Mouse (Mus musculus): ENCODE results near the gene Nbea. TPM values are rescaled to one million over a fixed set of nuclear protein-coding genes. Genes with fewer than 3 reads are reported as not detected.

Gene Nbea
- polyA plus RNA-seq, 1 experiment from 2014 or later = 6.4 TPM

- Histone ChIP-seq H3K9ac (replicated peaks; ENCODE audit: low read length) (no peak overlapping the region), H3K4me1 (ENCODE audit: insufficient read depth, low read length) (no peaks in the 10 kb centered on the region), H3K27me3 (ENCODE audit: insufficient read depth, low read length) (no peaks in the 10 kb centered on the region), H3K4me3 (ENCODE audit: low read length) (no peak overlapping the region), H3K36me3 (ENCODE audit: insufficient read depth, low read length) (no peaks in the 10 kb centered on the region), H3K27ac (ENCODE audit: low read length) (no peak overlapping the region), H3K4me2 (replicated peaks; ENCODE audit: low read depth, low read length) (no peak overlapping the region), H3K9me3 (ENCODE audit: low read length) (no peaks in the 10 kb centered on the region)
- ATAC-seq (ENCODE audit: low FRiP score, low TSS enrichment) = no peak
- 66% methylated on average over 11 of the region's 11 CpGs for WGBS
Measured at GRCm38 (mm10) chr3:55750445-55751065, 432.9 kb downstream of the Nbea start.

GRCm38 (mm10) chr3:55743885-55744284, 439.6 kb downstream of the Nbea start:
- H3K4me2 ChIP-seq (replicated peaks; ENCODE audit: low read depth, low read length) = no peak overlapping the region
- no peak overlapping the region for H3K9ac ChIP-seq (replicated peaks; ENCODE audit: low read length)
- H3K4me1 ChIP-seq (ENCODE audit: insufficient read depth, low read length) = no peaks in the 10 kb centered on the region
- 81% methylated on average over 5 of the region's 5 CpGs for WGBS
- H3K36me3 ChIP-seq (ENCODE audit: insufficient read depth, low read length) = no peaks in the 10 kb centered on the region
- H3K4me3 ChIP-seq (ENCODE audit: low read length) = no peak overlapping the region
- H3K9me3 ChIP-seq (ENCODE audit: low read length) = no peaks in the 10 kb centered on the region
- no peaks in the 10 kb centered on the region for H3K27me3 ChIP-seq (ENCODE audit: insufficient read depth, low read length)
- no peak for ATAC-seq (ENCODE audit: low FRiP score, low TSS enrichment)
- H3K27ac ChIP-seq (ENCODE audit: low read length) = no peak overlapping the region

GRCm38 (mm10) chr3:55742654-55743053, 440.8 kb downstream of the Nbea start:
- Histone ChIP-seq H3K36me3 (ENCODE audit: insufficient read depth, low read length) (no peaks in the 10 kb centered on the region), H3K9me3 (ENCODE audit: low read length) (no peaks in the 10 kb centered on the region), H3K4me1 (ENCODE audit: insufficient read depth, low read length) (no peaks in the 10 kb centered on the region), H3K4me2 (replicated peaks; ENCODE audit: low read depth, low read length) (no peak overlapping the region), H3K9ac (replicated peaks; ENCODE audit: low read length) (no peak overlapping the region), H3K27ac (ENCODE audit: low read length) (no peak overlapping the region), H3K27me3 (ENCODE audit: insufficient read depth, low read length) (no peaks in the 10 kb centered on the region), H3K4me3 (ENCODE audit: low read length) (no peak overlapping the region)
- WGBS = 77% methylated on average over 4 of the region's 4 CpGs
- no peak for ATAC-seq (ENCODE audit: low FRiP score, low TSS enrichment)

GRCm38 (mm10) chr3:55742218-55742617, 441.3 kb downstream of the Nbea start:
- no peaks in the 10 kb centered on the region for H3K36me3 ChIP-seq (ENCODE audit: insufficient read depth, low read length)
- ATAC-seq (ENCODE audit: low FRiP score, low TSS enrichment) = no peak
- no peak overlapping the region for H3K4me3 ChIP-seq (ENCODE audit: low read length)
- no peaks in the 10 kb centered on the region for H3K27me3 ChIP-seq (ENCODE audit: insufficient read depth, low read length)
- no peaks in the 10 kb centered on the region for H3K9me3 ChIP-seq (ENCODE audit: low read length)
- H3K27ac ChIP-seq (ENCODE audit: low read length) = no peak overlapping the region
- WGBS = 85% methylated on average over 5 of the region's 5 CpGs
- no peaks in the 10 kb centered on the region for H3K4me1 ChIP-seq (ENCODE audit: insufficient read depth, low read length)
- no peak overlapping the region for H3K4me2 ChIP-seq (replicated peaks; ENCODE audit: low read depth, low read length)
- H3K9ac ChIP-seq (replicated peaks; ENCODE audit: low read length) = no peak overlapping the region

GRCm38 (mm10) chr3:55741428-55741827, 442.1 kb downstream of the Nbea start:
- no peak for ATAC-seq (ENCODE audit: low FRiP score, low TSS enrichment)
- no peak overlapping the region for H3K4me2 ChIP-seq (replicated peaks; ENCODE audit: low read depth, low read length)
- WGBS = 72% methylated on average over 6 of the region's 6 CpGs
- H3K27ac ChIP-seq (ENCODE audit: low read length) = no peak overlapping the region
- no peak overlapping the region for H3K4me3 ChIP-seq (ENCODE audit: low read length)
- no peaks in the 10 kb centered on the region for H3K27me3 ChIP-seq (ENCODE audit: insufficient read depth, low read length)
- no peak overlapping the region for H3K9ac ChIP-seq (replicated peaks; ENCODE audit: low read length)
- H3K4me1 ChIP-seq (ENCODE audit: insufficient read depth, low read length) = no peaks in the 10 kb centered on the region
- no peaks in the 10 kb centered on the region for H3K36me3 ChIP-seq (ENCODE audit: insufficient read depth, low read length)
- H3K9me3 ChIP-seq (ENCODE audit: low read length) = no peaks in the 10 kb centered on the region

GRCm38 (mm10) chr3:55733665-55734064, 449.8 kb downstream of the Nbea start:
- Histone ChIP-seq H3K27me3 (ENCODE audit: insufficient read depth, low read length) (no peaks in the 10 kb centered on the region), H3K4me2 (replicated peaks; ENCODE audit: low read depth, low read length) (no peak overlapping the region), H3K4me1 (ENCODE audit: insufficient read depth, low read length) (no peaks in the 10 kb centered on the region), H3K27ac (ENCODE audit: low read length) (no peak overlapping the region), H3K9ac (replicated peaks; ENCODE audit: low read length) (no peak overlapping the region), H3K9me3 (ENCODE audit: low read length) (no peaks in the 10 kb centered on the region), H3K4me3 (ENCODE audit: low read length) (no peak overlapping the region), H3K36me3 (ENCODE audit: insufficient read depth, low read length) (no peaks in the 10 kb centered on the region)
- WGBS = 69% methylated on average over 6 of the region's 6 CpGs
- no peak for ATAC-seq (ENCODE audit: low FRiP score, low TSS enrichment)

- H3K9me3 ChIP-seq (ENCODE audit: low read length) = no peaks in the 10 kb centered on the region
- WGBS = 60% methylated on average over 5 of the region's 5 CpGs
- no peaks in the 10 kb centered on the region for H3K27me3 ChIP-seq (ENCODE audit: insufficient read depth, low read length)
- H3K4me3 ChIP-seq (ENCODE audit: low read length) = no peak overlapping the region
- H3K9ac ChIP-seq (replicated peaks; ENCODE audit: low read length) = no peak overlapping the region
- no peak overlapping the region for H3K27ac ChIP-seq (ENCODE audit: low read length)
- no peaks in the 10 kb centered on the region for H3K36me3 ChIP-seq (ENCODE audit: insufficient read depth, low read length)
- H3K4me2 ChIP-seq (replicated peaks; ENCODE audit: low read depth, low read length) = no peak overlapping the region
- ATAC-seq (ENCODE audit: low FRiP score, low TSS enrichment) = no peak
- no peaks in the 10 kb centered on the region for H3K4me1 ChIP-seq (ENCODE audit: insufficient read depth, low read length)
Measured at GRCm38 (mm10) chr3:55730549-55730948, 453.0 kb downstream of the Nbea start.

- no peak overlapping the region for H3K9ac ChIP-seq (replicated peaks; ENCODE audit: low read length)
- H3K36me3 ChIP-seq (ENCODE audit: insufficient read depth, low read length) = no peaks in the 10 kb centered on the region
- no peaks in the 10 kb centered on the region for H3K9me3 ChIP-seq (ENCODE audit: low read length)
- H3K4me1 ChIP-seq (ENCODE audit: insufficient read depth, low read length) = no peaks in the 10 kb centered on the region
- no peak overlapping the region for H3K4me3 ChIP-seq (ENCODE audit: low read length)
- ATAC-seq (ENCODE audit: low FRiP score, low TSS enrichment) = no peak
- no peak overlapping the region for H3K4me2 ChIP-seq (replicated peaks; ENCODE audit: low read depth, low read length)
- 40% methylated on average over 8 of the region's 8 CpGs for WGBS
- no peak overlapping the region for H3K27ac ChIP-seq (ENCODE audit: low read length)
- no peaks in the 10 kb centered on the region for H3K27me3 ChIP-seq (ENCODE audit: insufficient read depth, low read length)
Measured at GRCm38 (mm10) chr3:55730142-55730541, 453.4 kb downstream of the Nbea start.

- Histone ChIP-seq H3K4me1 (ENCODE audit: insufficient read depth, low read length) (no peaks in the 10 kb centered on the region), H3K9me3 (ENCODE audit: low read length) (no peaks in the 10 kb centered on the region), H3K27ac (ENCODE audit: low read length) (no peak overlapping the region), H3K4me3 (ENCODE audit: low read length) (no peak overlapping the region), H3K4me2 (replicated peaks; ENCODE audit: low read depth, low read length) (no peak overlapping the region), H3K27me3 (ENCODE audit: insufficient read depth, low read length) (no peaks in the 10 kb centered on the region), H3K9ac (replicated peaks; ENCODE audit: low read length) (no peak overlapping the region), H3K36me3 (ENCODE audit: insufficient read depth, low read length) (peaks cover 7% of the 10 kb centered on the region)
- no peak for ATAC-seq (ENCODE audit: low FRiP score, low TSS enrichment)
- WGBS = 91% methylated on average over 6 of the region's 6 CpGs
Measured at GRCm38 (mm10) chr3:55714260-55714659, 469.2 kb downstream of the Nbea start.

GRCm38 (mm10) chr3:55713856-55714255, 469.6 kb downstream of the Nbea start:
- WGBS = 90% methylated on average over 3 of the region's 3 CpGs
- H3K4me2 ChIP-seq (replicated peaks; ENCODE audit: low read depth, low read length) = no peak overlapping the region
- no peaks in the 10 kb centered on the region for H3K9me3 ChIP-seq (ENCODE audit: low read length)
- no peaks in the 10 kb centered on the region for H3K4me1 ChIP-seq (ENCODE audit: insufficient read depth, low read length)
- no peak overlapping the region for H3K27ac ChIP-seq (ENCODE audit: low read length)
- H3K9ac ChIP-seq (replicated peaks; ENCODE audit: low read length) = no peak overlapping the region
- H3K36me3 ChIP-seq (ENCODE audit: insufficient read depth, low read length) = peaks cover 7% of the 10 kb centered on the region
- H3K4me3 ChIP-seq (ENCODE audit: low read length) = no peak overlapping the region
- no peaks in the 10 kb centered on the region for H3K27me3 ChIP-seq (ENCODE audit: insufficient read depth, low read length)
- no peak for ATAC-seq (ENCODE audit: low FRiP score, low TSS enrichment)

All from kidney, embryonic 16.5 days (tissue).